22 mouse cellular contexts compared by ENCODE assay signal in genomic region chr3:65966360-65966759, GRCm38 (mm10). TPM values are rescaled to one million over a fixed set of nuclear protein-coding genes. Genes with fewer than 3 reads are reported as not detected.
DNase-seq lines count a peak whose midpoint lies in the region; ATAC-seq lines count a peak whose summit lies in the region.
"Had no signal": no experiment of that assay in that cellular context is flagged by ENCODE, and none has a peak within 500 bp of the region (broad histone marks: within the 10 kb centered on the region; RNA-seq: fewer than 3 reads in every experiment).

No protein-coding gene starts in this region.

- no peaks in the 10 kb centered on the region for H3K27me3 ChIP-seq in liver, embryonic 12.5 days (replicated peaks)
- H3K27me3 ChIP-seq in liver, embryonic 11.5 days (replicated peaks; ENCODE audit: control insufficient read depth, insufficient read depth, low read length) = no peaks in the 10 kb centered on the region
- H3K27me3 ChIP-seq in neural tube, embryonic 15.5 days (replicated peaks) = no peaks in the 10 kb centered on the region
- H3K27me3 ChIP-seq in liver, embryonic 15.5 days = no peaks in the 10 kb centered on the region
- H3K27me3 ChIP-seq: forebrain, embryonic 12.5 days; forebrain, embryonic 15.5 days; hindbrain, embryonic 13.5 days had no signal

- no peak overlapping the region for H3K4me2 ChIP-seq in liver, embryonic 12.5 days
- H3K4me2 ChIP-seq in liver, embryonic 11.5 days = no peak overlapping the region
- no peak overlapping the region for H3K4me2 ChIP-seq in neural tube, embryonic 15.5 days
- no peak overlapping the region for H3K4me2 ChIP-seq in liver, embryonic 15.5 days
- H3K4me2 ChIP-seq: forebrain, embryonic 12.5 days; forebrain, embryonic 15.5 days; heart, embryonic 11.5 days; hindbrain, embryonic 13.5 days had no signal

- peaks cover 34% of the 10 kb centered on the region for H3K4me1 ChIP-seq in liver, embryonic 12.5 days
- peaks cover 17% of the 10 kb centered on the region for H3K4me1 ChIP-seq in liver, embryonic 11.5 days (replicated peaks; ENCODE audit: control insufficient read depth, insufficient read depth, low read length)
- H3K4me1 ChIP-seq in neural tube, embryonic 15.5 days = no peaks in the 10 kb centered on the region
- H3K4me1 ChIP-seq in liver, embryonic 15.5 days (replicated peaks) = peaks cover 19% of the 10 kb centered on the region
- H3K4me1 ChIP-seq: forebrain, embryonic 12.5 days; forebrain, embryonic 15.5 days; hindbrain, embryonic 10.5 days; hindbrain, embryonic 13.5 days had no signal

- H3K27ac ChIP-seq in liver, embryonic 12.5 days = no peak overlapping the region
- no peak overlapping the region for H3K27ac ChIP-seq in liver, embryonic 11.5 days (ENCODE audit: low read depth, low read length)
- H3K27ac ChIP-seq in neural tube, embryonic 15.5 days (replicated peaks) = no peak overlapping the region
- H3K27ac ChIP-seq in liver, embryonic 15.5 days (replicated peaks) = no peak overlapping the region
- H3K27ac ChIP-seq: forebrain, embryonic 12.5 days; forebrain, embryonic 15.5 days; hindbrain, embryonic 10.5 days; hindbrain, embryonic 13.5 days had no signal

- no peaks in the 10 kb centered on the region for H3K36me3 ChIP-seq in liver, embryonic 12.5 days
- H3K36me3 ChIP-seq in liver, embryonic 11.5 days (ENCODE audit: control insufficient read depth, insufficient read depth, low read length) = no peaks in the 10 kb centered on the region
- no peaks in the 10 kb centered on the region for H3K36me3 ChIP-seq in neural tube, embryonic 15.5 days
- no peaks in the 10 kb centered on the region for H3K36me3 ChIP-seq in liver, embryonic 15.5 days (replicated peaks)
- H3K36me3 ChIP-seq: forebrain, embryonic 12.5 days; forebrain, embryonic 15.5 days; hindbrain, embryonic 10.5 days; hindbrain, embryonic 13.5 days had no signal

- H3K9me3 ChIP-seq in liver, embryonic 12.5 days (replicated peaks) = no peaks in the 10 kb centered on the region
- H3K9me3 ChIP-seq in liver, embryonic 11.5 days (ENCODE audit: control insufficient read depth, low read length) = no peaks in the 10 kb centered on the region
- no peaks in the 10 kb centered on the region for H3K9me3 ChIP-seq in neural tube, embryonic 15.5 days (replicated peaks)
- no peaks in the 10 kb centered on the region for H3K9me3 ChIP-seq in liver, embryonic 15.5 days (replicated peaks)
- H3K9me3 ChIP-seq: forebrain, embryonic 12.5 days; forebrain, embryonic 15.5 days; hindbrain, embryonic 10.5 days; hindbrain, embryonic 13.5 days had no signal

- peak; percentile 48; the same call in 1 of the 2 replicates for ATAC-seq in liver, embryonic 12.5 days
- no peak for ATAC-seq in liver, embryonic 11.5 days (replicated peaks; ENCODE audit: low FRiP score)
- peak; percentile 31; the same call in 1 of the 2 replicates for ATAC-seq in neural tube, embryonic 15.5 days (ENCODE audit: low FRiP score)
- ATAC-seq in liver, embryonic 15.5 days (ENCODE audit: insufficient read depth) = peak; percentile 29; the same call in 1 of the 2 replicates
- ATAC-seq: forebrain, embryonic 15.5 days; hindbrain, embryonic 16.5 days had no signal

- H3K4me3 ChIP-seq in liver, embryonic 12.5 days = no peak overlapping the region
- H3K4me3 ChIP-seq in liver, embryonic 11.5 days (ENCODE audit: low read depth, low read length) = no peak overlapping the region
- H3K4me3 ChIP-seq in neural tube, embryonic 15.5 days (replicated peaks) = no peak overlapping the region
- H3K4me3 ChIP-seq in liver, embryonic 15.5 days (replicated peaks) = no peak overlapping the region
- H3K4me3 ChIP-seq: forebrain, embryonic 12.5 days; forebrain, embryonic 15.5 days; hindbrain, embryonic 10.5 days; hindbrain, embryonic 13.5 days had no signal

- no peak overlapping the region for H3K9ac ChIP-seq in liver, embryonic 12.5 days
- no peak overlapping the region for H3K9ac ChIP-seq in liver, embryonic 11.5 days (ENCODE audit: low read depth, low read length)
- no peak overlapping the region for H3K9ac ChIP-seq in neural tube, embryonic 15.5 days (replicated peaks)
- no peak overlapping the region for H3K9ac ChIP-seq in liver, embryonic 15.5 days
- H3K9ac ChIP-seq: forebrain, embryonic 12.5 days; forebrain, embryonic 15.5 days; hindbrain, embryonic 13.5 days had no signal

- DNase-seq in liver, embryonic 11.5 days (ENCODE audit: low spot score) = no peak
- DNase-seq in neural tube, embryonic 10.5 days (ENCODE audit: extremely low spot score, low spot score) = no peak
- no peak for DNase-seq in layer of hippocampus, adult 18-20 months (ENCODE audit: low spot score in 2 of 2)
- no peak for DNase-seq in ovary, postnatal 14 days (ENCODE audit: low spot score)
- DNase-seq in heart, postnatal 25 days (ENCODE audit: low spot score) = no peak
- DNase-seq: adrenal gland, postnatal 10 days; adrenal gland, postnatal 36 days; cerebellum, adult 18-20 months; cerebellum, adult 9-10 months; cerebellum, postnatal 14 days; gastrocnemius, postnatal 36 days; heart, adult 11 months; heart, postnatal 36 days had no signal

- 84% methylated on average over 1 of the region's 1 CpGs for WGBS in liver, embryonic 12.5 days (ENCODE audit: insufficient replicate concordance)
- WGBS in liver, embryonic 11.5 days = 87% methylated on average over 1 of the region's 1 CpGs
- 93% methylated on average over 1 of the region's 1 CpGs for WGBS in neural tube, embryonic 15.5 days
- 82% methylated on average over 1 of the region's 1 CpGs for WGBS in liver, embryonic 15.5 days (ENCODE audit: insufficient replicate concordance)

- intact Hi-C loops in heart, postnatal 25 days (cut with DNase I) = no loop called here

RNA-seq across cellular contexts. Expression of gene Ccnl1, which starts 8.3 kb away (rescaled TPM):
- 74.5 and 74.8 TPM in 2 replicates for polyA plus RNA-seq in liver, embryonic 12.5 days (2016; fragmentation: Nextera tagmentation; extraction: Ambion mirVana)
- 107 TPM in 2 replicates for polyA plus RNA-seq in liver, embryonic 11.5 days (2014; fragmentation: Nextera tagmentation; extraction: Ambion mirVana)
- polyA plus RNA-seq in neural tube, embryonic 15.5 days (2015; fragmentation: Nextera tagmentation; extraction: Ambion mirVana) = 63.4 and 68.3 TPM in 2 replicates
- polyA plus RNA-seq in liver, embryonic 15.5 days (2015; fragmentation: Nextera tagmentation; extraction: Ambion mirVana) = 45.2 and 48.0 TPM in 2 replicates
- 10 to 100 TPM; 52.5 to 57.8 TPM for total RNA-seq in layer of hippocampus, adult 18-20 months (2021)
- total RNA-seq in heart, postnatal 25 days (2021) = 10 to 100 TPM; 19.0 to 23.4 TPM
